Mouse (Mus musculus): Measurements from ENCODE around the gene Mospd3.

DNA sequence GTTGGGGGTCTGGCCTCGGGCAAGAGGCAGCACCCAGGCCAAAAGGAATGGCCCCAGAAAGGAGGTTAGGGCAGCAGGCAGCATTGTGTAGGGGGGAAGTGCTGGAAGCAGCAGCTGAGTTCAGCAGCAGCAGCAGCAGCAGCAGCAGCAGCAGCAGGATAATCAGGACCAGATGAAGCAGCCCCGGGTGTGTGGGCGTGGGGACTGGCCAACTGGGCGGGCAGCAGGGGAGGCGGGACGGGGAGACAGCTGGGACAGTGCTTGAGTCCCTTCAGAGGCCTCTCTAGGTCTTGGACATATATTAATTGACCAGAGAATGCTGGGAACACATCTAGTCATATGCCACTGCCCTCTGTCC, 10.4 kb upstream of the Mospd3 start:
- TF ChIP-seq GATA1 (IDR thresholded peaks at IDR 0.05; ENCODE audit: borderline replicate concordance, low read length), result no peak
- TF ChIP-seq FLI1 (IDR thresholded peaks at IDR 0.05; ENCODE audit: low read length), result no peak
